Mouse (Mus musculus): Measurements from ENCODE around the gene Mroh8.

GRCm38 (mm10) chr2:157279416-157279800 is at the start of gene Mroh8:
- TF ChIP-seq CTCF (IDR thresholded peaks at IDR 0.05; ENCODE audit: borderline replicate concordance, control insufficient read depth, extremely low read depth, insufficient read depth, low read length, poor library complexity) = 0 out of 2 replicates have a peak, but pooled peaks have one; percentile 20
- TF ChIP-seq POLR2A (IDR thresholded peaks at IDR 0.05; ENCODE audit: control insufficient read depth, extremely low read depth, insufficient read depth, low read length, poor library complexity) = no peak
